Mouse (Mus musculus): Measurements from ENCODE around the gene Crtac1.

Crtac1 gene

GRCm38 (mm10) chr19:42279611-42280010 is 152.0 kb downstream of the Crtac1 start:
- no peak for DNase-seq (ENCODE audit: low spot score)

- no peak for DNase-seq (ENCODE audit: low spot score)
Observed at GRCm38 (mm10) chr19:42278461-42278860, 153.1 kb downstream of the Crtac1 start.

GRCm38 (mm10) chr19:42277288-42277687 is 154.3 kb downstream of the Crtac1 start:
- DNase-seq (ENCODE audit: low spot score): no peak

GRCm38 (mm10) chr19:42272003-42272963 is 159.3 kb downstream of the Crtac1 start:
- DNase-seq (ENCODE audit: low spot score): peak; percentile 79

- no peak for DNase-seq (ENCODE audit: low spot score)
Observed at GRCm38 (mm10) chr19:42271182-42271581, 160.4 kb downstream of the Crtac1 start.

- no peak for DNase-seq (ENCODE audit: low spot score)
Observed at GRCm38 (mm10) chr19:42270119-42270518, 161.5 kb downstream of the Crtac1 start.

- DNase-seq (ENCODE audit: low spot score): no peak
Observed at GRCm38 (mm10) chr19:42268337-42268736, 163.2 kb downstream of the Crtac1 start.

GRCm38 (mm10) chr19:42263524-42263923 is 168.1 kb downstream of the Crtac1 start:
- no peak for DNase-seq (ENCODE audit: low spot score)

- no peak for DNase-seq (ENCODE audit: low spot score)
Observed at GRCm38 (mm10) chr19:42260486-42260885, 171.1 kb downstream of the Crtac1 start.

GRCm38 (mm10) chr19:42258596-42258995 is 173.0 kb downstream of the Crtac1 start:
- DNase-seq (ENCODE audit: low spot score): no peak

GRCm38 (mm10) chr19:42258031-42258430 is 173.6 kb downstream of the Crtac1 start:
- no peak for DNase-seq (ENCODE audit: low spot score)

- no peak for DNase-seq (ENCODE audit: low spot score)
Observed at GRCm38 (mm10) chr19:42257241-42257635, 174.3 kb downstream of the Crtac1 start.

- no peak for DNase-seq (ENCODE audit: low spot score)
Observed at GRCm38 (mm10) chr19:42256611-42257240, 174.9 kb downstream of the Crtac1 start.

GRCm38 (mm10) chr19:42255784-42256610 is 175.6 kb downstream of the Crtac1 start:
- DNase-seq (ENCODE audit: low spot score): no peak

- DNase-seq (ENCODE audit: low spot score): no peak
Observed at GRCm38 (mm10) chr19:42255438-42255783, 176.2 kb downstream of the Crtac1 start.

- DNase-seq (ENCODE audit: low spot score): no peak
Observed at GRCm38 (mm10) chr19:42249976-42250914, 181.3 kb downstream of the Crtac1 start.

- no peak for DNase-seq (ENCODE audit: low spot score)
Observed at GRCm38 (mm10) chr19:42247519-42247918, 184.1 kb downstream of the Crtac1 start, which contains the start of gene Golga7b. Gene Golga7b (plus strand): TSS chr19:42247574.

GRCm38 (mm10) chr19:42246626-42247025 is 185.0 kb downstream of the Crtac1 start:
- no peak for DNase-seq (ENCODE audit: low spot score)

- no peak for DNase-seq (ENCODE audit: low spot score)
Observed at GRCm38 (mm10) chr19:42243401-42243800, 188.2 kb downstream of the Crtac1 start.

GRCm38 (mm10) chr19:42240881-42241280 is 190.7 kb downstream of the Crtac1 start:
- DNase-seq (ENCODE audit: low spot score): no peak

- no peak for DNase-seq (ENCODE audit: low spot score)
Observed at GRCm38 (mm10) chr19:42238341-42238715, 193.3 kb downstream of the Crtac1 start.

All from left cerebral cortex, adult 11 months (tissue).